Mouse (Mus musculus) hindbrain, embryonic 14.5 days (tissue): ENCODE measurements at regions not wholly inside any gene's neighbourhood (a gene's known extent, or its start where the extent isn't known, plus 50 kb on each side); places are given as distances from the start of the nearest gene placed in this dataset.

Source experiments
- ATAC-seq: fragments of 200-750 bp; cut with Nextera tagmentation; 2 replicates; pipeline ENCODE4 v1.8.0; 2017; ENCODE audit warnings: moderate number of reproducible peaks, mild to moderate bottlenecking, moderate TSS enrichment, moderate library complexity; ENCODE audit not compliant: low FRiP score
- DNase-seq: peaks from one replicate; pipeline ENCODE4 v3.0.0-alpha.2; 2015; ENCODE audit warnings: low spot score
- H3K27ac ChIP-seq: fragments of 300-500 bp; sonication (generic); 2 replicates; pipeline ENCODE4 v1.5.1; 2014; ENCODE audit warnings: mild to moderate bottlenecking, moderate library complexity
- H3K27me3 ChIP-seq: fragments of 300-500 bp; sonication (generic); 2 replicates; pipeline ENCODE4 v1.6.1; 2014; ENCODE audit warnings: mild to moderate bottlenecking, low read length, mixed read lengths; ENCODE audit not compliant: control insufficient read depth, insufficient read depth
- H3K36me3 ChIP-seq: fragments of 300-500 bp; sonication (generic); replicated peaks from 2 replicates; pipeline ENCODE4 v1.6.1; 2014; ENCODE audit not compliant: control insufficient read depth, insufficient read depth
- H3K4me1 ChIP-seq: fragments of 300-500 bp; sonication (generic); replicated peaks from 2 replicates; pipeline ENCODE4 v1.6.1; 2014; ENCODE audit warnings: antibody characterized with exemption, low read length, mixed read lengths; ENCODE audit not compliant: control insufficient read depth, insufficient read depth
- H3K4me2 ChIP-seq: fragments of 300-500 bp; sonication (generic); replicated peaks from 2 replicates; pipeline ENCODE4 v1.6.1; 2014; ENCODE audit warnings: mild to moderate bottlenecking, moderate library complexity
- H3K4me3 ChIP-seq: fragments of 300-500 bp; sonication (generic); replicated peaks from 2 replicates; pipeline ENCODE4 v1.5.1; 2014; ENCODE audit warnings: mild to moderate bottlenecking, low read length
- H3K9ac ChIP-seq: fragments of 300-500 bp; sonication (generic); 2 replicates; pipeline ENCODE4 v1.6.1; 2014
- H3K9me3 ChIP-seq: fragments of 300-500 bp; sonication (generic); 2 replicates; pipeline ENCODE4 v1.6.1; 2016; ENCODE audit warnings: low read length; ENCODE audit not compliant: control insufficient read depth
- WGBS: fragments of 180-500 bp; shearing (Covaris S2); extraction: QIAGEN DNeasy Blood & Tissue Kit; methylation state at CpG from one replicate; pipeline ENCODE4 v1.1.7; 2014; 5-methylcytosine and 5-hydroxymethylcytosine counted together

GRCm38 (mm10) chr2:11367319-11367718 is 186.6 kb downstream of the Pfkfb3 start:
- Histone ChIP-seq H3K9me3 (no peaks in the 10 kb centered on the region), H3K4me3 (no peak overlapping the region), H3K4me2 (no peak overlapping the region), H3K36me3 (no peaks in the 10 kb centered on the region), H3K4me1 (no peaks in the 10 kb centered on the region), H3K27ac (no peak overlapping the region), H3K9ac (no peak overlapping the region), H3K27me3 (no peaks in the 10 kb centered on the region)
- WGBS = 75% methylated on average over 2 of the region's 2 CpGs
- DNase-seq (no peak), ATAC-seq (no peak)

GRCm38 (mm10) chr2:11365815-11366214 is 188.1 kb downstream of the Pfkfb3 start:
- H3K9ac ChIP-seq = no peak overlapping the region
- 88% methylated on average over 3 of the region's 3 CpGs for WGBS
- no peaks in the 10 kb centered on the region for H3K36me3 ChIP-seq
- no peak overlapping the region for H3K4me2 ChIP-seq
- H3K9me3 ChIP-seq = no peaks in the 10 kb centered on the region
- H3K27me3 ChIP-seq = no peaks in the 10 kb centered on the region
- no peaks in the 10 kb centered on the region for H3K4me1 ChIP-seq
- DNase-seq (no peak), ATAC-seq (no peak)
- no peak overlapping the region for H3K4me3 ChIP-seq
- no peak overlapping the region for H3K27ac ChIP-seq

GRCm38 (mm10) chr2:11365371-11365770 is 188.5 kb downstream of the Pfkfb3 start:
- WGBS = 81% methylated on average over 4 of the region's 4 CpGs
- ATAC-seq = no peak

GRCm38 (mm10) chr2:11364111-11364510 is 189.8 kb downstream of the Pfkfb3 start:
- Histone ChIP-seq H3K4me2 (no peak overlapping the region), H3K27me3 (no peaks in the 10 kb centered on the region), H3K9me3 (no peaks in the 10 kb centered on the region), H3K4me3 (no peak overlapping the region), H3K4me1 (no peaks in the 10 kb centered on the region), H3K9ac (no peak overlapping the region), H3K36me3 (no peaks in the 10 kb centered on the region), H3K27ac (no peak overlapping the region)
- ATAC-seq (no peak), DNase-seq (no peak)
- 83% methylated on average over 2 of the region's 2 CpGs for WGBS

More at GRCm38 (mm10) chr2:11365371-11365770, 188.5 kb downstream of the Pfkfb3 start:
- Histone ChIP-seq H3K4me2 (no peak overlapping the region), H3K36me3 (no peaks in the 10 kb centered on the region), H3K9me3 (no peaks in the 10 kb centered on the region), H3K4me1 (no peaks in the 10 kb centered on the region), H3K27ac (no peak overlapping the region), H3K27me3 (no peaks in the 10 kb centered on the region), H3K9ac (no peak overlapping the region), H3K4me3 (no peak overlapping the region)
- DNase-seq = no peak

- DNase-seq = no peak
- 65% methylated on average over 5 of the region's 5 CpGs for WGBS
Measured at GRCm38 (mm10) chr2:11363061-11363464, 190.8 kb downstream of the Pfkfb3 start.

GRCm38 (mm10) chr2:11362205-11362994 is 190.5 kb downstream of the Prkcq start:
- no peak overlapping the region for H3K4me3 ChIP-seq
- H3K4me2 ChIP-seq = no peak overlapping the region
- H3K27me3 ChIP-seq = no peaks in the 10 kb centered on the region
- DNase-seq (peak; percentile 68), ATAC-seq (peak; percentile 86)
- WGBS = 76% methylated on average over 8 of the region's 8 CpGs
- no peak overlapping the region for H3K9ac ChIP-seq
- H3K36me3 ChIP-seq = no peaks in the 10 kb centered on the region
- H3K4me1 ChIP-seq = no peaks in the 10 kb centered on the region
- H3K27ac ChIP-seq = no peak overlapping the region
- H3K9me3 ChIP-seq = no peaks in the 10 kb centered on the region

More at GRCm38 (mm10) chr2:11363061-11363464, 190.8 kb downstream of the Pfkfb3 start:
- Histone ChIP-seq H3K27me3 (no peaks in the 10 kb centered on the region), H3K4me1 (no peaks in the 10 kb centered on the region), H3K27ac (no peak overlapping the region), H3K9ac (no peak overlapping the region), H3K4me3 (no peak overlapping the region), H3K9me3 (no peaks in the 10 kb centered on the region), H3K36me3 (no peaks in the 10 kb centered on the region), H3K4me2 (no peak overlapping the region)
- ATAC-seq = 0 out of 2 replicates have a peak, but pooled peaks have one; percentile 54

GRCm38 (mm10) chr2:11359280-11359679 is 187.4 kb downstream of the Prkcq start:
- H3K36me3 ChIP-seq = no peaks in the 10 kb centered on the region
- no peak overlapping the region for H3K27ac ChIP-seq

GRCm38 (mm10) chr2:11356714-11357113 is 184.8 kb downstream of the Prkcq start:
- H3K9ac ChIP-seq = no peak overlapping the region
- H3K27ac ChIP-seq = no peak overlapping the region
- DNase-seq = no peak
- no peaks in the 10 kb centered on the region for H3K36me3 ChIP-seq
- WGBS = 82% methylated on average over 5 of the region's 5 CpGs
- H3K4me2 ChIP-seq = no peak overlapping the region
- H3K4me3 ChIP-seq = no peak overlapping the region
- H3K4me1 ChIP-seq = no peaks in the 10 kb centered on the region
- H3K9me3 ChIP-seq = no peaks in the 10 kb centered on the region
- no peak for ATAC-seq
- H3K27me3 ChIP-seq = no peaks in the 10 kb centered on the region

More at GRCm38 (mm10) chr2:11359280-11359679, 187.4 kb downstream of the Prkcq start:
- H3K4me1 ChIP-seq = no peaks in the 10 kb centered on the region
- 86% methylated on average over 4 of the region's 4 CpGs for WGBS
- H3K4me2 ChIP-seq = no peak overlapping the region
- H3K9ac ChIP-seq = no peak overlapping the region
- no peaks in the 10 kb centered on the region for H3K9me3 ChIP-seq
- ATAC-seq = no peak
- no peak overlapping the region for H3K4me3 ChIP-seq
- no peak for DNase-seq
- no peaks in the 10 kb centered on the region for H3K27me3 ChIP-seq

GRCm38 (mm10) chr2:11355594-11355993 is 183.7 kb downstream of the Prkcq start:
- DNase-seq (no peak), ATAC-seq (no peak)
- WGBS = 93% methylated on average over 5 of the region's 5 CpGs
- H3K4me2 ChIP-seq = no peak overlapping the region
- H3K36me3 ChIP-seq = no peaks in the 10 kb centered on the region
- H3K9ac ChIP-seq = no peak overlapping the region
- no peak overlapping the region for H3K4me3 ChIP-seq
- no peaks in the 10 kb centered on the region for H3K4me1 ChIP-seq
- H3K9me3 ChIP-seq = no peaks in the 10 kb centered on the region
- H3K27ac ChIP-seq = no peak overlapping the region
- no peaks in the 10 kb centered on the region for H3K27me3 ChIP-seq
